Mouse (Mus musculus) liver, embryonic 12.5 days (tissue): ENCODE data around the gene Stk32b. TPM values are rescaled to one million over a fixed set of nuclear protein-coding genes. Genes with fewer than 3 reads are reported as not detected.

ENCODE experiments used
- ATAC-seq: fragments of 200-750 bp; cut with Nextera tagmentation; 2 replicates; pipeline ENCODE4 v1.8.0; 2017; ENCODE audit warnings: moderate number of reproducible peaks, mild to moderate bottlenecking, moderate library complexity
- H3K27ac ChIP-seq: fragments of 300-500 bp; sonication (generic); 2 replicates; pipeline ENCODE4 v1.5.1; 2016; ENCODE audit warnings: mild to moderate bottlenecking
- H3K27me3 ChIP-seq: fragments of 300-500 bp; sonication (generic); replicated peaks from 2 replicates; pipeline ENCODE4 v1.6.1; 2016; ENCODE audit warnings: mild to moderate bottlenecking, moderate library complexity
- H3K36me3 ChIP-seq: fragments of 300-500 bp; sonication (generic); 2 replicates; pipeline ENCODE4 v1.6.1; 2016; ENCODE audit warnings: mild to moderate bottlenecking, moderate library complexity
- H3K4me1 ChIP-seq: fragments of 300-500 bp; sonication (generic); 2 replicates; pipeline ENCODE4 v1.6.1; 2016
- H3K4me2 ChIP-seq: fragments of 300-500 bp; sonication (generic); 2 replicates; pipeline ENCODE4 v1.6.1; 2016; ENCODE audit warnings: mild to moderate bottlenecking, moderate library complexity
- H3K4me3 ChIP-seq: fragments of 300-500 bp; sonication (generic); 2 replicates; pipeline ENCODE4 v1.5.1; 2016; ENCODE audit warnings: mild to moderate bottlenecking, moderate library complexity
- H3K9ac ChIP-seq: fragments of 300-500 bp; sonication (generic); 2 replicates; pipeline ENCODE4 v1.6.1; 2016; ENCODE audit warnings: mild to moderate bottlenecking, moderate library complexity
- H3K9me3 ChIP-seq: fragments of 300-500 bp; sonication (generic); replicated peaks from 2 replicates; pipeline ENCODE4 v1.6.1; 2016; ENCODE audit warnings: mild to moderate bottlenecking, moderate library complexity
- WGBS: fragments of 180-500 bp; shearing (Covaris S2); methylation state at CpG from one replicate; pipeline ENCODE4 v1.1.7; 2016; ENCODE audit not compliant: insufficient replicate concordance; 5-methylcytosine and 5-hydroxymethylcytosine counted together
- polyA plus RNA-seq: library from polyadenylated mRNA; unstranded; fragments of >200 nt; fragmentation: Nextera tagmentation; extraction: Ambion mirVana; gene quantifications from 2 replicates; pipeline ENCODE4 v1.2.1, GENCODE M21; 2016

Gene Stk32b
- polyA plus RNA-seq, result 0.17 and 0.25 TPM in 2 replicates

- Histone ChIP-seq H3K9me3 (no peaks in the 10 kb centered on the region), H3K4me1 (no peaks in the 10 kb centered on the region), H3K27me3 (peaks cover 49% of the 10 kb centered on the region), H3K27ac (no peak within 1 kb of the TSS), H3K4me2 (peak within 1 kb of the TSS; percentile 49), H3K9ac (no peak within 1 kb of the TSS), H3K4me3 (peak within 1 kb of the TSS; percentile 26), H3K36me3 (no peaks in the 10 kb centered on the region)
- 2% methylated on average over 40 of the region's 40 CpGs for WGBS
- ATAC-seq, result no peak
Observed at GRCm38 (mm10) chr5:37716505-37717372, at the start of gene Stk32b. Gene Stk32b, minus strand, starts transcription at chr5:37717171.

- no peaks in the 10 kb centered on the region for H3K27me3 ChIP-seq
- H3K4me2 ChIP-seq, result no peak overlapping the region
- H3K9me3 ChIP-seq, result no peaks in the 10 kb centered on the region; the same call in 1 of the 2 replicates
- H3K9ac ChIP-seq, result no peak overlapping the region
- ATAC-seq, result no peak
- no peaks in the 10 kb centered on the region for H3K4me1 ChIP-seq
- H3K4me3 ChIP-seq, result no peak overlapping the region
- H3K36me3 ChIP-seq, result no peaks in the 10 kb centered on the region
- H3K27ac ChIP-seq, result no peak overlapping the region
- WGBS, result 70% methylated on average over 8 of the region's 8 CpGs
Observed at GRCm38 (mm10) chr5:37765851-37766250, 48.9 kb upstream of the Stk32b start.

GRCm38 (mm10) chr5:37762046-37762445 is 45.1 kb upstream of the Stk32b start:
- Histone ChIP-seq H3K9ac (no peak overlapping the region), H3K27ac (no peak overlapping the region), H3K4me3 (no peak overlapping the region), H3K27me3 (no peaks in the 10 kb centered on the region), H3K4me1 (no peaks in the 10 kb centered on the region), H3K4me2 (no peak overlapping the region), H3K9me3 (no peaks in the 10 kb centered on the region; the same call in 1 of the 2 replicates), H3K36me3 (no peaks in the 10 kb centered on the region)
- 62% methylated on average over 3 of the region's 3 CpGs for WGBS
- ATAC-seq, result no peak

- no peaks in the 10 kb centered on the region for H3K4me1 ChIP-seq
- H3K27ac ChIP-seq, result no peak overlapping the region
- no peak overlapping the region for H3K9ac ChIP-seq
- no peaks in the 10 kb centered on the region for H3K27me3 ChIP-seq
- WGBS, result 59% methylated on average over 7 of the region's 7 CpGs
- H3K9me3 ChIP-seq, result no peaks in the 10 kb centered on the region
- H3K4me3 ChIP-seq, result no peak overlapping the region
- H3K36me3 ChIP-seq, result no peaks in the 10 kb centered on the region
- no peak for ATAC-seq
- H3K4me2 ChIP-seq, result no peak overlapping the region
Observed at GRCm38 (mm10) chr5:37753366-37753765, 36.4 kb upstream of the Stk32b start.

GRCm38 (mm10) chr5:37752027-37752967 is 35.3 kb upstream of the Stk32b start:
- ATAC-seq, result no peak

GRCm38 (mm10) chr5:37743889-37744707 is 27.1 kb upstream of the Stk32b start:
- 65% methylated on average over 13 of the region's 13 CpGs for WGBS
- no peak overlapping the region for H3K9ac ChIP-seq
- no peak for ATAC-seq

More at GRCm38 (mm10) chr5:37752027-37752967, 35.3 kb upstream of the Stk32b start:
- 53% methylated on average over 8 of the region's 8 CpGs for WGBS
- Histone ChIP-seq H3K4me2 (no peak overlapping the region), H3K9ac (no peak overlapping the region), H3K9me3 (no peaks in the 10 kb centered on the region), H3K27ac (no peak overlapping the region), H3K27me3 (no peaks in the 10 kb centered on the region), H3K36me3 (no peaks in the 10 kb centered on the region), H3K4me3 (no peak overlapping the region), H3K4me1 (no peaks in the 10 kb centered on the region)

GRCm38 (mm10) chr5:37736213-37736612 is 19.2 kb upstream of the Stk32b start:
- Histone ChIP-seq H3K9ac (no peak overlapping the region), H3K9me3 (no peaks in the 10 kb centered on the region), H3K27ac (no peak overlapping the region), H3K4me3 (no peak overlapping the region), H3K27me3 (no peaks in the 10 kb centered on the region), H3K4me1 (no peaks in the 10 kb centered on the region), H3K4me2 (no peak overlapping the region), H3K36me3 (no peaks in the 10 kb centered on the region)
- 40% methylated on average over 7 of the region's 7 CpGs for WGBS
- ATAC-seq, result no peak

More at GRCm38 (mm10) chr5:37743889-37744707, 27.1 kb upstream of the Stk32b start:
- Histone ChIP-seq H3K9me3 (no peaks in the 10 kb centered on the region), H3K4me3 (no peak overlapping the region), H3K36me3 (no peaks in the 10 kb centered on the region), H3K27me3 (no peaks in the 10 kb centered on the region), H3K27ac (no peak overlapping the region), H3K4me1 (no peaks in the 10 kb centered on the region), H3K4me2 (no peak overlapping the region)

GRCm38 (mm10) chr5:37735224-37735623 is 18.3 kb upstream of the Stk32b start, which contains the start of gene Cytl1:
Gene Cytl1, plus strand, starts transcription at chr5:37735519.
- H3K36me3 ChIP-seq, result no peaks in the 10 kb centered on the region
- ATAC-seq, result no peak
- no peak within 1 kb of the TSS for H3K4me2 ChIP-seq
- no peaks in the 10 kb centered on the region for H3K4me1 ChIP-seq
- no peak within 1 kb of the TSS for H3K27ac ChIP-seq
- 42% methylated on average over 5 of the region's 5 CpGs for WGBS
- H3K27me3 ChIP-seq, result no peaks in the 10 kb centered on the region
- no peak within 1 kb of the TSS for H3K4me3 ChIP-seq
- no peaks in the 10 kb centered on the region for H3K9me3 ChIP-seq
- no peak within 1 kb of the TSS for H3K9ac ChIP-seq

- H3K4me1 ChIP-seq, result no peaks in the 10 kb centered on the region
- H3K4me2 ChIP-seq, result no peak overlapping the region
- no peaks in the 10 kb centered on the region for H3K36me3 ChIP-seq
- no peak overlapping the region for H3K4me3 ChIP-seq
- no peak overlapping the region for H3K27ac ChIP-seq
- no peaks in the 10 kb centered on the region for H3K9me3 ChIP-seq
- ATAC-seq, result no peak
- no peak overlapping the region for H3K9ac ChIP-seq
- no peaks in the 10 kb centered on the region for H3K27me3 ChIP-seq
- 69% methylated on average over 2 of the region's 2 CpGs for WGBS
Observed at GRCm38 (mm10) chr5:37730781-37731180, 13.8 kb upstream of the Stk32b start.

GRCm38 (mm10) chr5:37725220-37725886 is 8.4 kb upstream of the Stk32b start:
- H3K4me2 ChIP-seq, result no peak overlapping the region
- H3K9me3 ChIP-seq, result no peaks in the 10 kb centered on the region
- H3K4me3 ChIP-seq, result no peak overlapping the region
- 68% methylated on average over 4 of the region's 4 CpGs for whole genome bisulfite sequencing
- no peak overlapping the region for H3K9ac ChIP-seq
- H3K27me3 ChIP-seq, result no peaks in the 10 kb centered on the region; the same call in 1 of the 2 replicates
- no peaks in the 10 kb centered on the region for H3K36me3 ChIP-seq
- no peak overlapping the region for H3K27ac ChIP-seq
- H3K4me1 ChIP-seq, result no peaks in the 10 kb centered on the region
- no peak for ATAC-seq

GRCm38 (mm10) chr5:37720670-37721069 is 3.7 kb upstream of the Stk32b start:
- no peak overlapping the region for H3K27ac ChIP-seq
- H3K9me3 ChIP-seq, result no peaks in the 10 kb centered on the region
- H3K4me3 ChIP-seq, result no peak overlapping the region
- WGBS, result 36% methylated on average over 6 of the region's 6 CpGs
- no peaks in the 10 kb centered on the region for H3K4me1 ChIP-seq
- no peak overlapping the region for H3K9ac ChIP-seq
- no peak for ATAC-seq
- peaks cover 42% of the 10 kb centered on the region for H3K27me3 ChIP-seq
- H3K36me3 ChIP-seq, result no peaks in the 10 kb centered on the region
- H3K4me2 ChIP-seq, result no peak overlapping the region
